Mouse (Mus musculus): ENCODE measurements around the gene Nrp2. TPM values are rescaled to one million over a fixed set of nuclear protein-coding genes. Genes with fewer than 3 reads are reported as not detected.
A peak's percentile ranks its signal among the peaks of the same experiment; 100 is the strongest.

The Nrp2 gene
- polyA plus RNA-seq, 1 experiment from 2014 or later = 40.9 TPM

- Histone ChIP-seq H3K36me3 (ENCODE audit: control insufficient read depth, insufficient read depth, low read length) (no peaks in the 10 kb centered on the region), H3K4me3 (ENCODE audit: low read depth, low read length) (no peak overlapping the region), H3K4me1 (ENCODE audit: control insufficient read depth, insufficient read depth, low read length) (peaks cover 11% of the 10 kb centered on the region; the same call in 1 of the 2 replicates), H3K4me2 (ENCODE audit: low read depth) (no peak overlapping the region), H3K9ac (ENCODE audit: low read length) (no peak overlapping the region), H3K9me3 (ENCODE audit: control insufficient read depth, low read length) (no peaks in the 10 kb centered on the region), H3K27me3 (ENCODE audit: control insufficient read depth, insufficient read depth, low read length) (peaks cover 2% of the 10 kb centered on the region; the same call in 1 of the 2 replicates), H3K27ac (ENCODE audit: low read depth, low read length) (no peak overlapping the region)
- WGBS = 39% methylated on average over 10 of the region's 10 CpGs
- ATAC-seq (ENCODE audit: insufficient read depth, low FRiP score, low TSS enrichment) (no peak), DNase-seq (ENCODE audit: low spot score) (peak; percentile 84)
These were observed 1.8 kb upstream of the Nrp2 start for GRCm38 (mm10) chr1:62701065-62701921.

- Histone ChIP-seq H3K4me2 (ENCODE audit: low read depth) (peak overlapping the region; percentile 96), H3K4me1 (ENCODE audit: control insufficient read depth, insufficient read depth, low read length) (peaks cover 11% of the 10 kb centered on the region), H3K4me3 (ENCODE audit: low read depth, low read length) (peak overlapping the region; percentile 70), H3K9ac (ENCODE audit: low read length) (peak overlapping the region; percentile 77), H3K9me3 (ENCODE audit: control insufficient read depth, low read length) (no peaks in the 10 kb centered on the region), H3K27me3 (ENCODE audit: control insufficient read depth, insufficient read depth, low read length) (peaks cover 2% of the 10 kb centered on the region; the same call in 1 of the 2 replicates), H3K36me3 (ENCODE audit: control insufficient read depth, insufficient read depth, low read length) (no peaks in the 10 kb centered on the region), H3K27ac (ENCODE audit: low read depth, low read length) (peak overlapping the region; percentile 73)
- WGBS = under 1% methylated on average over 23 of the region's 25 CpGs
- DNase-seq (ENCODE audit: low spot score) (no peak), ATAC-seq (ENCODE audit: insufficient read depth, low FRiP score, low TSS enrichment) (no peak)
These were observed 342 bp upstream of the Nrp2 start for GRCm38 (mm10) chr1:62702743-62703142.

DNA sequence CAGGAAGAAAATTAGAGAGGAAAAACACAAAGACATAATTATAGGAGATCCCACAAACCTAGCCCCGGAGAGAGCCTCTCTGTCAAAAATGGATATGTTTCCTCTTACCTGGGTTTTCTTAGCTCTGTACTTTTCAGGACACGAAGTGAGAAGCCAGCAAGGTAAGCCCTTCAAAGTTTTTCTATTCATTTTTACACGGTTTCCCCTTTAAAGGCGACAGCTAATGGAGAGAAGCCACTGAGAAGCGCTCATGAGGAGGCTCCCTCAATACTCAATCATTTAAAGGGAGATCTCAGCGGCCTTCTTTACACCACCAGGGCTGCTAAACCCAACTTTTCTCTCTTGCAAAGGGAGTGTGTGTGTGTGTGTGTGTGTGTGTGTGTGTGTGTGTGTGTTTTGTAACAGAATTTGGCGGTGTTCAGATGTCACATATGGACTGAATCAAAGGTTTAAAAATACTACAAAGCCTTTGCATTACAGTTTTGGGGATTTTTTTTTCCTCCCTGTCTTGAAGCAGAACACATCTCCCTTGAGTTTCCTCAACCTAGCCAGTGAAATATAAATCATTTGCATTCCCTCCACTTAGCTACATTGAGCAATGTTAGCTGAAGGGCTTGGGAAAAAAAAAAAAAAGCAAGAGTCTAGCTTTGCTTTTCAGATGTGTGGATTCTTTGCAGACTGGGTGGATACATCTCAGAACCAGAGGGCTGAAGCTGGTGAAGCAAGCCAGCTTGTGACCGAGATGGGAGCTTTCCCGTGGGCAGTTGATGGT is 1.2 kb downstream of the Nrp2 start:
- peak overlapping the region; percentile 70 for H3K4me3 ChIP-seq (ENCODE audit: low read depth, low read length)
- ATAC-seq (ENCODE audit: insufficient read depth, low FRiP score, low TSS enrichment) (no peak), DNase-seq (ENCODE audit: low spot score) (peak; percentile 34)
- H3K36me3 ChIP-seq (ENCODE audit: control insufficient read depth, insufficient read depth, low read length) = no peaks in the 10 kb centered on the region
- peak overlapping the region; percentile 77 for H3K9ac ChIP-seq (ENCODE audit: low read length)
- peaks cover 23% of the 10 kb centered on the region for H3K4me1 ChIP-seq (ENCODE audit: control insufficient read depth, insufficient read depth, low read length)
- H3K4me2 ChIP-seq (ENCODE audit: low read depth) = peak overlapping the region; percentile 96
- 1% methylated on average over 9 of the region's 9 CpGs for WGBS
- no peak overlapping the region for H3K27ac ChIP-seq (ENCODE audit: low read depth, low read length)
- H3K27me3 ChIP-seq (ENCODE audit: control insufficient read depth, insufficient read depth, low read length) = peaks cover 5% of the 10 kb centered on the region
- no peaks in the 10 kb centered on the region for H3K9me3 ChIP-seq (ENCODE audit: control insufficient read depth, low read length)

DNA sequence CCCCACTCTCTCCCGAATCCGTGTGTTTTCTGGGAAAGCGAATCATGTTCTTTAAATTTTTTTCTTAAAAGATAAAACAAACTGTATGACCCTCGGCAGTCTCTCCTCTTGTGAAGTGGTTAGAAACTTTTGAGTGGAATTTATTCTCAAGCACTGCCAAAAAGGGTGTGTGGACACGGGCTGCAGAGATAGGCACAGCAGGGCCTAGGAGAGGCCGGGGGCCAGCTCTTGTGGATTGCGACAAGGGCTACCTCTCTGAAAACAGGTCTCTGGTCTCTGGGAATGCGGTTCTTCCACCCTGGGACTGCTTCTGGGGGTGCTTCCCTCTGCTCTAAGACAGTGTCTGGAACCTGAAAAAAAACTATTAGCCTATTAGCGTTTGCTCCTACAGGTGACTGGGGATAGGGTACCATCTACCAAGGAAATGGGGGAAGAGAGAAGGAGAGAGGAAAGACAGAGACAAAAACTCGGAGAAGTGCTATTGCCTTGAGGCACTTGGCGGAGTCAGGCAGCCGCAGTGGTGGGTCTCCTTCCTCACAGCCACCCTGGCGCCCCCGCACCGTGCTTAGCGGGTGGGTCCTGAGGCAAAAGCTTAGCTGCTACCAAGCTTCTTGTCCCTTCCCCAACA is 1.9 kb downstream of the Nrp2 start:
- H3K27me3 ChIP-seq (ENCODE audit: control insufficient read depth, insufficient read depth, low read length) = peaks cover 5% of the 10 kb centered on the region
- H3K4me1 ChIP-seq (ENCODE audit: control insufficient read depth, insufficient read depth, low read length) = peaks cover 25% of the 10 kb centered on the region
- 0 out of 2 replicates have a peak overlapping the region, but pooled peaks have one; percentile 35 for H3K27ac ChIP-seq (ENCODE audit: low read depth, low read length)

GRCm38 (mm10) chr1:62705517-62705981 is 2.5 kb downstream of the Nrp2 start:
- DNase-seq (ENCODE audit: low spot score) (peak; percentile 41), ATAC-seq (ENCODE audit: insufficient read depth, low FRiP score, low TSS enrichment) (0 out of 2 replicates have a peak, but pooled peaks have one; percentile 1)
- Histone ChIP-seq H3K4me3 (ENCODE audit: low read depth, low read length) (peak overlapping the region; percentile 70), H3K27ac (ENCODE audit: low read depth, low read length) (0 out of 2 replicates have a peak overlapping the region, but pooled peaks have one; percentile 35), H3K9me3 (ENCODE audit: control insufficient read depth, low read length) (no peaks in the 10 kb centered on the region), H3K36me3 (ENCODE audit: control insufficient read depth, insufficient read depth, low read length) (peaks cover 2% of the 10 kb centered on the region; the same call in 1 of the 2 replicates), H3K4me2 (ENCODE audit: low read depth) (peak overlapping the region; percentile 96), H3K4me1 (ENCODE audit: control insufficient read depth, insufficient read depth, low read length) (peaks cover 28% of the 10 kb centered on the region), H3K9ac (ENCODE audit: low read length) (peak overlapping the region; percentile 77), H3K27me3 (ENCODE audit: control insufficient read depth, insufficient read depth, low read length) (peaks cover 5% of the 10 kb centered on the region)
- 1% methylated on average over 18 of the region's 18 CpGs for WGBS

More for the DNA sequence above, 1.9 kb downstream of the Nrp2 start:
- H3K9me3 ChIP-seq (ENCODE audit: control insufficient read depth, low read length) = no peaks in the 10 kb centered on the region
- H3K9ac ChIP-seq (ENCODE audit: low read length) = peak overlapping the region; percentile 77
- DNase-seq (ENCODE audit: low spot score) = peak; percentile 40
- 3% methylated on average over 16 of the region's 16 CpGs for WGBS
- peak overlapping the region; percentile 96 for H3K4me2 ChIP-seq (ENCODE audit: low read depth)
- ATAC-seq (ENCODE audit: insufficient read depth, low FRiP score, low TSS enrichment) = no peak
- H3K36me3 ChIP-seq (ENCODE audit: control insufficient read depth, insufficient read depth, low read length) = no peaks in the 10 kb centered on the region
- H3K4me3 ChIP-seq (ENCODE audit: low read depth, low read length) = peak overlapping the region; percentile 70

DNA sequence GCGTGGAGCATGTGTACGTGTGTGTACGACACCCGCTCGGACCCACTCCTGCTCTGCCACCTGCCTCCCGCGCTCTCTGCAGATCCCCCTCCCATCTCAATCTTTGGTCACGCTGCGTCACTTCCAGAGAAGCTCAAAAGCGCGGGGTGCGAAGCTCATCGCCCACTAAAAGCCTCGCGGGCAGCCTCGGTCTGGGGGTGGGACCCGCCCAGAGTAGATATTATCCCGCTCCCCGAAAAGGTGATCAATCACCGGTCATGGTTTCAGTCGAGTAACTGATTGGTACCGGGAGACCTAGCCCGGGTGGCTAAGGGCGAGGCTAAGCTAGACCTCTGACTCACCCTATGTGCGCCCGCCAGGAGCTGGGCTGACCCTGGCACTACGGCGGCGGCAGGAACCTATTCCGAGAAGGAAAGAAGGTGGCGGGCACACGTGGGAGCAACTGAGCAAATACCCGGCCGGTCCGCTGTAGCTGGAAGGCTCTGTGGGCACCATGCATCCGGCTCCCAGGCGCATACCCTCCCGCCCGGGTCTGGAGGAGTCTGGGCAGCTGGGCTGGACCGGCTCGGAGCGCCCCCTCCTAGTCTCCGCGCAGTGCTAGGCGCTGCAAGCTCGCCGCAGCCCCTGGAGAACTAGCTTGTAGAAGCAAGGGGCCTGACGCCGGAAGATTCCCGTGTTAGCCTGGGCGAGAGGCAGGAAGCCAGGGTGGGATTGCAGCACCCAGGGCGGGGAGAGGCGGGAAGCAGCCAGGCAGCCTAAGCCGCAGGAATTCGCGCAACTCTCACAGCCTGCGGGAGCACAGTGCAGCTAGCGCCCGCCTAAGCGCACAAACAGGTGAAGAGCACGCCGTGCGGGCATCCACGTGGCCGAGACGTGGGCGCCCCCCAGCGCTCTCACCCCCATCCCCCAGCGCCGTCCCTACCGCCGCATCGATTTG is 3.3 kb downstream of the Nrp2 start:
- Histone ChIP-seq H3K4me2 (ENCODE audit: low read depth) (peak overlapping the region; percentile 96), H3K4me3 (ENCODE audit: low read depth, low read length) (peak overlapping the region; percentile 70), H3K9me3 (ENCODE audit: control insufficient read depth, low read length) (no peaks in the 10 kb centered on the region), H3K4me1 (ENCODE audit: control insufficient read depth, insufficient read depth, low read length) (peaks cover 25% of the 10 kb centered on the region), H3K27ac (ENCODE audit: low read depth, low read length) (peak overlapping the region; percentile 57), H3K27me3 (ENCODE audit: control insufficient read depth, insufficient read depth, low read length) (peaks cover 5% of the 10 kb centered on the region), H3K9ac (ENCODE audit: low read length) (peak overlapping the region; percentile 77), H3K36me3 (ENCODE audit: control insufficient read depth, insufficient read depth, low read length) (peaks cover 2% of the 10 kb centered on the region; the same call in 1 of the 2 replicates)
- WGBS = under 1% methylated on average over 73 of the region's 73 CpGs
- ATAC-seq (ENCODE audit: insufficient read depth, low FRiP score, low TSS enrichment) (peak; percentile 43; the same call in 1 of the 2 replicates), DNase-seq (ENCODE audit: low spot score) (peak; percentile 73)

- WGBS = under 1% methylated on average over 35 of the region's 35 CpGs
- H3K4me3 ChIP-seq (ENCODE audit: low read depth, low read length) = peak overlapping the region; percentile 70
- H3K4me2 ChIP-seq (ENCODE audit: low read depth) = peak overlapping the region; percentile 96
- no peak for ATAC-seq (ENCODE audit: insufficient read depth, low FRiP score, low TSS enrichment)
- H3K27ac ChIP-seq (ENCODE audit: low read depth, low read length) = peak overlapping the region; percentile 57; the same call in 1 of the 2 replicates
- no peaks in the 10 kb centered on the region for H3K9me3 ChIP-seq (ENCODE audit: control insufficient read depth, low read length)
- peak; percentile 66 for DNase-seq (ENCODE audit: low spot score)
- peaks cover 2% of the 10 kb centered on the region; the same call in 1 of the 2 replicates for H3K36me3 ChIP-seq (ENCODE audit: control insufficient read depth, insufficient read depth, low read length)
- peaks cover 24% of the 10 kb centered on the region for H3K4me1 ChIP-seq (ENCODE audit: control insufficient read depth, insufficient read depth, low read length)
- H3K9ac ChIP-seq (ENCODE audit: low read length) = peak overlapping the region; percentile 77
- H3K27me3 ChIP-seq (ENCODE audit: control insufficient read depth, insufficient read depth, low read length) = peaks cover 5% of the 10 kb centered on the region
These were observed 4.2 kb downstream of the Nrp2 start for GRCm38 (mm10) chr1:62707101-62707912.
